Mouse (Mus musculus) layer of hippocampus, adult 11-12 months (tissue): ENCODE measurements around the gene Gm8439.
"Not testable (repeated sequence)": the region's sequence is repeated elsewhere in the genome, so short reads cannot be mapped to it uniquely, and the experiment has no call there.

Experiments
- DNase-seq: peaks from one replicate; pipeline ENCODE4 v3.0.0; 2022; ENCODE audit warnings: low spot score

The Gm8439 gene

GRCm38 (mm10) chr4:120588445-120588844 lies at the start of gene Gm8439:
Gene Gm8439, plus strand, starts transcription at chr4:120588745.
- DNase-seq = no peak

GRCm38 (mm10) chr4:120544896-120545295 lies 43.6 kb upstream of the Gm8439 start:
- no peak for DNase-seq

GRCm38 (mm10) chr4:120556592-120556991 lies 32.0 kb upstream of the Gm8439 start:
- no peak for DNase-seq

- no peak for DNase-seq
Observed at GRCm38 (mm10) chr4:120565726-120566125, 22.8 kb upstream of the Gm8439 start.

DNA sequence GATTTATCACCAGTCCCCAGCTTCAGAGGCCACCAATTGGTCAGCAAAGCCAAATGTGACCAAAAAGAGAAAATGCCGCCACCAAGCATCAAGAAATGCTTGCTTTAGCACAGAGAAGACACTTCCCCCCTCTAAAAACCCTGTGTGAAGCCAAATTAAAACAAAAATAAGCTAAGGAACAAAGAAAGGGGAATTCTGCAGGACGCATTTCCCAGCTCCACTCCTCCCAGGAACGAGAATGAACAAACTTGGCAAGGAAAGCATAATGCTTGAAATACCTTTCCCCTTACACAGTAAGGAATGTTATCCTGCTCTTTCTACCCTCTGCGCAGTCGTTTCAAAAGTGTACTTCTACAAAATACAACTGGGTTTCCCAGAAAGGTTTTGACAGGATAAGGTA lies 20.5 kb upstream of the Gm8439 start:
- no peak for DNase-seq

DNA sequence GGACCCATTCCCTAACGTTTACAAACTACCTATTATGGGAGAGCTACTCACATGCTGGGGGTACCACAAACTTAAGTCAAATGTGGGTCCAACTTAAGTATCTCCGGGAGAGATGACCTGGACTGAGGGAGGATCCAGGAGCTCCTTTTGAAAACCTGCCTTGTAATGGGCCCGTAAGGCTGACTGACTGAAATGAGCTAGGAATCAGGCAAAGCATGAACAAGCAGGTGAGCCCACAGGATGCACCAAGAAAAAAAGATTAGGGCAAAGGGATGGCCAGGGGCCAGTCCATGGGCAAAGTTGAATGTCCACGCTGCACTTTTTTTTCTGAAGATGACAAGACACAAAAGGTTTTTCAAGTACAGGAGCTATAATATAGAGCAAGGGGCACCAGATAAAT lies 19.5 kb upstream of the Gm8439 start:
- no peak for DNase-seq

GRCm38 (mm10) chr4:120569486-120570437 lies 18.8 kb upstream of the Gm8439 start, which contains the start of gene Ctps:
Gene Ctps, minus strand, starts transcription at chr4:120570276.
- DNase-seq = peak; percentile 93

DNA sequence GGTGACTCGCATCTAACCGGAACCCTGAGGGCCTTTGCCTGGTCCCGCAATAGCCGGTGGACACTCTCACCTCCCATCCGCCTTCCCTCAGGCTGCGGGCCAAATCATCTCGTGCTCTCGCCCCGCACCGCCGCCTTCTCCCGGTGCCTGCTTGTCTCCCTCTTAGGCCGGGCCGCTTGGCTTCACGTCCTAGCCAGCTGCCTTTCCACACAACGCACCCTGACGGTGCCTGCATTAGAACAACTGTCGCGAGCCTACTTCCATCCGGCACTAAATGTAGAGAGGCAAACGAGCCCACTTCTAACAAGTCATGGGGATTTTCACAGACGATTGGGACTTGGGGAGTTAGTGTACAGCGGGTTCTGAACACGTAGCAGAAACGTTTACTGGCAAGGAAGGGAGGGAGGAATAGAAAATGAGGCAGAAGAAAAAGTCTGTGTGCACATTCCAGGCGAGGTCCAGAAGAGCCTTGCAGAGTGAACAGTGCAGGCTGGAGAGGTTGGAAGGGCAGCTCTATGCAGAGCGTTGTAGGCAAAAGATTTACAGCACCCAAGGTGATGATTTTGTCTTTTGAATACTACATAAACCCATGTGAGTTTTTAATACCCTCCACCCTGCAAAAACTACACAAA lies 18.0 kb upstream of the Gm8439 start:
- DNase-seq = no peak

DNA sequence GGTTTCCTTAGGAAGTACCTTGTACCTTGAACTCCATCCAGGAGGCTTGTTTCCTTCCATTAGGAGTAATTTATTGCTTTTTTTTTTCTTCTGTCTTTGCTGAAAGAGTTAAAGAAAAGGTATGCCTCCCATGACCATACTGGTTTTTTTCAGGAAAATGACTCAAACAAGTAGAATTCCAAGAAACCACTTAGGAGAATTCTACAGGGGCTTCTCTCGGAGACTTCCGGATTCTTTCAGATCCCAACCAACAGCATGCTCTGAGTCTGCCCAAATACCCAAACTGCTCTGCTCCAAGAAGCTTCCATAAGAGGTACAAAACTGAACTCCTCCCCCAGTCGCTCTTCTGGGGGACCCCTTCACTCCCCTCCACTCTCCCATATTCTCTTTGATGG lies 17.5 kb upstream of the Gm8439 start:
- DNase-seq = no peak

DNA sequence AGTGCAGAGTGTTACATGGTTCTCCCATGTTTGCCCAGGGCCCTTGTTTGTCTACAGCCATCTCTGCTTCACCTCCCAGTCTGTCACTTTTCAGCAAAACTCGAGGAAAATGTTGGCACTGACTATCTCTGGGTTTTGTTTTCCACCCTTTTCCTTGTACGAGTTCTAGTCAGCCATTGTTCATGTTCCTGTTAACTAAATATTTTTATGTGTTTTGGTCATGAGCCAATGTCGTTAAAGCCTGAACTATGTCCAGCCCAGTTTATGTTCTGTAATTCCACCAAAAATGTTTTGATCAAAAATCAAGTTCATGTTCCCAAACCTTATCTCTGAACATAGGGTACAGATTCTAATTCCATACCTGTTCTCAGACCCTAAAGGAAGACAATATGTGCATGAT lies 16.9 kb upstream of the Gm8439 start:
- DNase-seq = no peak

GRCm38 (mm10) chr4:120580894-120581293 lies 7.7 kb upstream of the Gm8439 start:
- no peak for DNase-seq

DNA sequence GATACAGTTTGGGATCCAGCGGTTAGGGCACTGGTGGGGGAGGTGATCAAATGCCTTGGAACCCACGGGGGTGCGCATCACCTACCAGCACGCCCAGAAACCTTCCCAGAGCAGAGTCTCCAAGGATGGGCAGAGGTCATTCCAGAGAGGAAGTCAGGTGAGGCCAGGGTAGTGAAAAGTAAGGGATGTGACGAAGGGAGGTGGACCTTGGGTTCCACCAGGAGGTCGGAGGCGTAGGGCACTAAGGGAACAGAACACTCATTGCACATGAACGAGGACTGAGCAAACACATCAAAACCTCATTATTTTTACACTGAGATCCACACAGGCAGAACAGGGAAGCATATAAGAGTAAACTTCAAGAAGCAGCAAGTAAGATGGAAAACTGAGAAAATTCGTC lies 6.8 kb upstream of the Gm8439 start:
- no peak for DNase-seq

DNA sequence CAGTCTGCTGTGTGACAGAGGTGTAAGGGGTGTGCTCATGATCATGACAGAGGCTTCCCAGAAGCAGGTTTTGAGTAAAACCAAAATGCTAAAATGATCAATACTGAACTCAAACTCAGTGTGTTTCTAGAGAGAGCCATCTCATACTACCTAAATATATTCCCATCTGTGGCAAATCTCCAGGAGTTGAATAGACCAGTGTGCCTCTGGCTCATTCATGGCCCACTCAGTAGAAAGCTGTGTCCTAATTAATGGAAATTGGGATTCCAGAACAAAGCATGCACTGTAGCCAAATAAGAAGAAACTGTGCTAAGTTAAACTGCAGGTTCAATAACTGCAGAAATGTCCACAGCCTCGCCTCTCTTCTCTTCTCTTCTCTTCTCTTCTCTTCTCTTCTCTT lies 1.6 kb upstream of the Gm8439 start:
- DNase-seq = no peak

DNA sequence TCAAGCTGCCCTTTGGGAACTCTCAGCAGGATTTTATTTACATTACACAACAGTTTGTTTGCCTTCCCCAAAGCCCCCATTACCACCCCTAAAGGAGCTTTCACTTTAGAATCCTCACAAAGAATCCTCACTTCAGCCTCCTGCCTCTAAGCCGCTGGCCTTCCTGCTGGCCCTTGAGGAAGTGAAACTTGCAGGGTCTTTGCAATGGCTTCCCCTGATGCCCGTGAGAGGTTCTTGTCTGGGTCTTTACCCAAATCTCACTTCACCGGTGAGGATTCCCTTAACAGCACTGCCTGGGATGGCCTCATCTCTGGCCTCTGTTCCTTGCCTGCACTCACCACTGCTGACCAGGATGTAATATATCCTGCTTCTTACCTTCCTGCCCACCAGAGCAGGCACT lies 525 bp downstream of the Gm8439 start:
- no peak for DNase-seq

- peak; percentile 72 for DNase-seq
Observed at GRCm38 (mm10) chr4:120589815-120590422, 1.4 kb downstream of the Gm8439 start.

GRCm38 (mm10) chr4:120590973-120591372 lies 2.4 kb downstream of the Gm8439 start:
- DNase-seq = no peak

DNA sequence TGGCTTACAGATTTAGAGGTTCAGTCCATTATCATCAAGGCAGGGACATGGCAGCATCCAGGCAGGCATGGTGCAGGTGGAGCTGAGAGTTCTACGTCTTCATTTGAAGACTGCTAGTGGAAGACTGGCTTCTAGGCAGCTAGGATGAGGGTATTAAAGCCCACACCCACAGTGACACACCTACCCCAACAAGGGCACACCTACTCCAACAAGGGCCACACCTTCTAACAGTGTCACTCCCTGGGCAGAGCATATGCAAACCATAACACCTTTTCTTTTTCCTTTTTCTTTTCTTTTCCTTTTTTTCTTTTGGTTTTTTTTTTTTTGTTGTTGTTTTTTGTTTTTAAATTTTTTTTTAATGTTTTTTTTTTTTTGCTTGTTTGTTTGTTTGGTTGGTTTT lies 7.7 kb downstream of the Gm8439 start:
- not testable (repeated sequence) for DNase-seq

GRCm38 (mm10) chr4:120598922-120599321 lies 10.4 kb downstream of the Gm8439 start:
- no peak for DNase-seq

DNA sequence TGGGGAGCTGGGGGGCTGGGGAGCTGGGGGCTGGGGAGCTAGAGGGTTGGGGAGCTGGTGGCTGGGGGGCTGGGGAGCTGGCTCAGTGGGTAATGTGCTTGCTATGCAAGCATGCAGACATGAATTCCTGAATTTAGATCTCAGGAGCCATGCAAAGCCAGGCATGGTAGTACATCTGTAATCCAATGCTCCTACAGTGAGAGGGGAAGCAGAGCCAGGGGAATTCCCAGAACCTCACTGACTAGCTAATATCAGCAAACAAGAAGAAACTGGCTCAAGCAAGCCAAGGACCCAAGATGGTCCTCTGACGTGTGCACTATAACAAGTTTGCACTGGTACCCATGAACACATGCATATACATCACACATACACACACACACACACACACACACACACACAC lies 13.2 kb downstream of the Gm8439 start:
- DNase-seq = no peak

- no peak for DNase-seq
Observed at GRCm38 (mm10) chr4:120602669-120603068, 14.1 kb downstream of the Gm8439 start.

GRCm38 (mm10) chr4:120606941-120607340 lies 18.4 kb downstream of the Gm8439 start:
- no peak for DNase-seq

GRCm38 (mm10) chr4:120611005-120611404 lies 22.5 kb downstream of the Gm8439 start:
- no peak for DNase-seq
